ENCODE assay signal across 8 mouse cellular contexts in the genomic region with DNA sequence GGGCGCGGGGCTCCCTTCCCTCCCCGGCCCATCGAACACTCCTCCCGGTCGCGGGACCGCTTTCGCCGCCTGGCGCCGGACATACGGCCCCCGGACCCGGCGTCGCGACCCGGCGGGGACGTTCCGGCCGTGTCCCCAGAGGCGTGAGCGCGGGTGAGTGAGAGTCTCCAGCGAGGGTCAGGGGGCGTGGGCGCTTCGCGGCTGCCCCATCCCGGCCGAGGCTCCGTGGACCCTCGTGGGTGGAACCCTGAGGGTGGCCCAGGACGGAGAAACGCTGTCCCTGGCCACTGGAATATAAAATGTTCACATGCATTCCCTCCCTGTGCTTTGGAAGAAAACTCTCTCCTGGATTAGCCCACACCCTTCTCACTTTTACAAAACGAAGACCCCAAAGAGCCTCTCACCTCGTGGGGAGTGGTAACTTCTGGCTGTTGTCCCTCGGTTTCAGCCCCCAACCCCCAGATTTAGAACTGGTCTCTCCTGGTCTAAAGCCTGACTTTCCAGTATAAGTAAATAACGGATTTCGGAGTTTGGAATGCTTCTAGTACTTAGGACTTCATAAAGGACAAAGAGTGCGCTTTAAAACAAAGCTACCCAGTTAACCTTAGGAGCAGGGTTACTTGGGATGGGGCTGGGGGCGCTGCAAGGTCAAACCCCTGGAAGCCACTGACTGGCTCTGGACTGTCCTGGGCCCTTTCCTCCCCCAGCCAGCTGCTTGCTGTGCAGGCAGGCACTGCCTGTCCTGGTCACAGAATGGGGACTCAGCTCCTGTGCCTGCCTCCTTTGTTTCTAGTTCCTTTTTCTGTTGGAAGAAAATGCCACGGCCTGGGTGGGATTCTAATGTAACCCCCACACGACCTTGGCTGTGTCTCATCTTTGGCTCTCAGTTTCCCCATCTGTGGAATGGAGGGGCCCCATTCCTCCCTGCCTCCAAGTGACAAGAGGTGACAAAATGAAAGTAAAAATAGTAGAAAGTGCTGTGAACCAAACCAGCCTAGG. TPM values are rescaled to one million over a fixed set of nuclear protein-coding genes. Genes with fewer than 3 reads are reported as not detected.
DNase-seq lines count a peak whose midpoint lies in the region; ATAC-seq lines count a peak whose summit lies in the region.

No protein-coding gene starts in this region.

- under 1% methylated on average over 46 of the region's 46 CpGs for WGBS in kidney, embryonic 15.5 days
- under 1% methylated on average over 38 of the region's 46 CpGs for WGBS in limb, embryonic 11.5 days

- peak overlapping the region; percentile 80 for H3K4me3 ChIP-seq in kidney, embryonic 15.5 days (replicated peaks)
- peak overlapping the region; percentile 72 for H3K4me3 ChIP-seq in limb, embryonic 11.5 days (ENCODE audit: low read depth, low read length)

- H3K4me1 ChIP-seq in kidney, embryonic 15.5 days, result peaks cover 48% of the 10 kb centered on the region
- H3K4me1 ChIP-seq in limb, embryonic 11.5 days (ENCODE audit: control insufficient read depth, insufficient read depth, low read length), result peaks cover 9% of the 10 kb centered on the region; the same call in 1 of the 2 replicates

- H3K27ac ChIP-seq in kidney, embryonic 15.5 days, result peak overlapping the region; percentile 79
- H3K27ac ChIP-seq in limb, embryonic 11.5 days (replicated peaks; ENCODE audit: low read depth, low read length), result 0 out of 2 replicates have a peak overlapping the region, but pooled peaks have one; percentile 5

- no peak for DNase-seq in kidney, postnatal 25 days
- peak; percentile 24 to 51 for DNase-seq in adrenal gland, postnatal 36 days
- DNase-seq in limb, embryonic 11.5 days (ENCODE audit: low spot score), result peak; percentile 48
- DNase-seq in ovary, adult 18-20 months (ENCODE audit: low spot score), result no peak
- no peak for DNase-seq in frontal cortex, postnatal 36 days (ENCODE audit: low spot score in 2 of 2)

- peak overlapping the region; percentile 96 for H3K4me2 ChIP-seq in kidney, embryonic 15.5 days
- H3K4me2 ChIP-seq in limb, embryonic 11.5 days (ENCODE audit: low read depth, severe bottlenecking), result peak overlapping the region; percentile 90

- peak; percentile 40 for ATAC-seq in kidney, embryonic 15.5 days (replicated peaks; ENCODE audit: low FRiP score)
- ATAC-seq in granulocyte monocyte progenitor cell, adult 5-6 weeks (replicated peaks; ENCODE audit: poor library complexity, severe bottlenecking), result peak; percentile 55
- peak; percentile 52; the same call in 1 of the 2 replicates for ATAC-seq in limb, embryonic 11.5 days (ENCODE audit: insufficient number of reproducible peaks, low FRiP score, low TSS enrichment, low read depth)
- 0 out of 2 replicates have a peak, but pooled peaks have one; percentile 21 for ATAC-seq in monocyte, adult 5-6 weeks (replicated peaks; ENCODE audit: insufficient number of reproducible peaks, low FRiP score, low TSS enrichment, poor library complexity, severe bottlenecking)

- no peaks in the 10 kb centered on the region for H3K9me3 ChIP-seq in kidney, embryonic 15.5 days (replicated peaks)
- no peaks in the 10 kb centered on the region for H3K9me3 ChIP-seq in limb, embryonic 11.5 days (ENCODE audit: control insufficient read depth, low read length)

- H3K27me3 ChIP-seq in kidney, embryonic 15.5 days, result 0 out of 2 replicates have a peak, but pooled peaks cover 7% of the 10 kb centered on the region
- H3K27me3 ChIP-seq in limb, embryonic 11.5 days (ENCODE audit: control insufficient read depth, insufficient read depth, low read length), result no peaks in the 10 kb centered on the region

- H3K36me3 ChIP-seq in kidney, embryonic 15.5 days, result no peaks in the 10 kb centered on the region
- H3K36me3 ChIP-seq in limb, embryonic 11.5 days (ENCODE audit: control insufficient read depth, insufficient read depth, low read length), result no peaks in the 10 kb centered on the region

- H3K9ac ChIP-seq in kidney, embryonic 15.5 days, result peak overlapping the region; percentile 89
- H3K9ac ChIP-seq in limb, embryonic 11.5 days (ENCODE audit: low read length), result peak overlapping the region; percentile 81

RNA-seq across cellular contexts. Expression of a gene that starts 0.8 kb away (rescaled TPM):
- 18.4 and 19.9 TPM in 2 replicates for polyA plus RNA-seq in kidney, embryonic 15.5 days (2015; fragmentation: Nextera tagmentation; extraction: Ambion mirVana)
- total RNA-seq in adrenal gland, postnatal 36 days (2021), result 10 to 100 TPM; 50.3 to 76.7 TPM
- total RNA-seq in granulocyte monocyte progenitor cell, adult 5-6 weeks (2014; fragmentation: Nextera tagmentation), result 30.9 and 34.2 TPM in 2 replicates
- 20.8 and 24.9 TPM in 2 replicates for total RNA-seq in granulocyte monocyte progenitor cell, adult 5-6 weeks (2017)
- 11.0 and 11.2 TPM in 2 replicates for polyA plus RNA-seq in limb, embryonic 11.5 days (2014; fragmentation: Nextera tagmentation; extraction: Ambion mirVana)
- total RNA-seq in monocyte, adult 5-6 weeks (2017), result 57.9 to 89.2 TPM (median 64.3 TPM) in 3 replicates

Comparison
In these comparisons a context has a peak if more than half of its experiments do, and no peak if none do; other contexts are left out.
1. DNase-seq: peak in adrenal gland, postnatal 36 days (2 of 2) and limb, embryonic 11.5 days (single experiment); none in kidney, postnatal 25 days (0 of 2), ovary, adult 18-20 months (single experiment) and frontal cortex, postnatal 36 days (0 of 2).
2. Peak in every context shown above with its lines, with median percentiles within 50 percentile points of each other: ATAC-seq.